ENCODE assay signal across 9 mouse cellular contexts in genomic region chr11:90356495-90357304, GRCm38 (mm10). TPM values are rescaled to one million over a fixed set of nuclear protein-coding genes. Genes with fewer than 3 reads are reported as not detected.
DNase-seq lines count a peak whose midpoint lies in the region; ATAC-seq and TF ChIP-seq lines count a peak whose summit lies in the region.
"Had no signal": no experiment of that assay in that cellular context is flagged by ENCODE, and none has a peak within 500 bp of the region (broad histone marks: within the 10 kb centered on the region; RNA-seq: fewer than 3 reads in every experiment).

No protein-coding gene starts in this region.

- DNase-seq in gastrocnemius, adult 2 months: peak; percentile 16
- DNase-seq in gastrocnemius, adult 8-10 months (ENCODE audit: low spot score in 2 of 2): no peak
- DNase-seq in embryo, embryonic 11 days: peak; percentile 26
- DNase-seq in kidney, adult 11 months: peak; percentile 77
- DNase-seq in liver, embryonic 11.5 days (ENCODE audit: low spot score): no peak
- no peak for DNase-seq in cerebellum, adult 9-10 months
- DNase-seq in urinary bladder, adult 18-20 months (ENCODE audit: low spot score in 2 of 2): no peak
- no peak for DNase-seq in left cerebral cortex, adult 11 months (ENCODE audit: low spot score)
- DNase-seq: forebrain, postnatal 0 days had no signal

- H3K9ac ChIP-seq in liver, embryonic 11.5 days (ENCODE audit: low read depth, low read length): no peak overlapping the region
- H3K9ac ChIP-seq: forebrain, postnatal 0 days had no signal

- H3K4me2 ChIP-seq in liver, embryonic 11.5 days: no peak overlapping the region

- TF ChIP-seq CTCF in gastrocnemius, adult 2 months (IDR thresholded peaks at IDR 0.05): no peak

- 0 out of 2 replicates have a peak overlapping the region, but pooled peaks have one; percentile 12 for H3K27ac ChIP-seq in gastrocnemius, adult 2 months
- peak overlapping the region; percentile 17; the same call in 1 of the 2 replicates for H3K27ac ChIP-seq in liver, embryonic 11.5 days (ENCODE audit: low read depth, low read length)

- peak; percentile 39; the same call in 1 of the 2 replicates for ATAC-seq in liver, embryonic 11.5 days (replicated peaks; ENCODE audit: low FRiP score)

- no peaks in the 10 kb centered on the region for H3K9me3 ChIP-seq in liver, embryonic 11.5 days (ENCODE audit: control insufficient read depth, low read length)

- H3K27me3 ChIP-seq in liver, embryonic 11.5 days (replicated peaks; ENCODE audit: control insufficient read depth, insufficient read depth, low read length): no peaks in the 10 kb centered on the region

- H3K4me3 ChIP-seq in gastrocnemius, adult 2 months: no peak overlapping the region
- H3K4me3 ChIP-seq in liver, embryonic 11.5 days (ENCODE audit: low read depth, low read length): no peak overlapping the region

- intact Hi-C loops in gastrocnemius, adult 2 months (cut with DNase I): no loop called here

- H3K36me3 ChIP-seq in liver, embryonic 11.5 days (ENCODE audit: control insufficient read depth, insufficient read depth, low read length): no peaks in the 10 kb centered on the region

- WGBS in liver, embryonic 11.5 days: 47% methylated on average over 9 of the region's 9 CpGs

- no peaks in the 10 kb centered on the region; the same call in 1 of the 2 replicates for H3K4me1 ChIP-seq in liver, embryonic 11.5 days (replicated peaks; ENCODE audit: control insufficient read depth, insufficient read depth, low read length)

RNA-seq across cellular contexts. Expression of gene Hlf, which starts 34.0 kb away (rescaled TPM):
- total RNA-seq in gastrocnemius, adult 2 months (2021): 1 to 10 TPM; 3.7 to 8.3 TPM
- total RNA-seq in gastrocnemius, adult 8-10 months (2022): 10 to 100 TPM in 2 of 4 experiments, 1 to 10 TPM in 2; 8.4 to 14.1 (median 10.2) TPM
- 6.6 and 6.9 TPM in 2 replicates for polyA plus RNA-seq in liver, embryonic 11.5 days (2014; fragmentation: Nextera tagmentation; extraction: Ambion mirVana)

Comparison
In these comparisons a context has a peak if more than half of its experiments do, and no peak if none do; other contexts are left out.
1. DNase-seq: peak in gastrocnemius, adult 2 months (single experiment), embryo, embryonic 11 days (single experiment) and kidney, adult 11 months (single experiment); none in gastrocnemius, adult 8-10 months (0 of 2), liver, embryonic 11.5 days (single experiment), cerebellum, adult 9-10 months (single experiment), urinary bladder, adult 18-20 months (0 of 2) and left cerebral cortex, adult 11 months (single experiment).